Mouse (Mus musculus) R1 (cell line): Measurements from ENCODE around the gene Cyp2s1.

ENCODE experiments used
- DNase-seq: peaks from one replicate; pipeline ENCODE4 v3.0.0-alpha.2; 2018; ENCODE audit warnings: low read depth, low spot score

Cyp2s1 gene

GRCm38 (mm10) chr7:25781937-25782610 is 34.6 kb downstream of the Cyp2s1 start:
- DNase-seq = peak; percentile 59

GRCm38 (mm10) chr7:25781321-25781936 is 35.3 kb downstream of the Cyp2s1 start:
- peak; percentile 30 for DNase-seq

DNA sequence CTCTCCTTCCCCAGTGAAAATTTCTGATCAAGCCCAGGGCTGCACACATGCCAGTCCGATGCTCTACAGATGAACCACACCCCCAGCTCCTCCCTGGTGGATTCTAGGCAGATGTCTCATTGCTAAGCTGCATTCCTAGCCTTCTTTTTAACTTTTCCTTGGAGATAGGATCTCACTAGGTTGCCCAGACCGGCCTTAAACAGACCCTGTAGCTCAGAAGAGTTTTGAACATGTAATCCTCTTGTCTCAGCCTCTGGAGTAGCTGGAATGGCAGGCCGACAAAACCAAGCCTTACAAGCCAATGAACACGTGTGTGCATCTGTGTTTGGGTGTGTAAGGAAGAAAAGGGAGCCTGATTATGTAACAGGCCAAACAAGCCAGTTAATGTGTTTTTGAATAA is 36.0 kb downstream of the Cyp2s1 start:
- no peak for DNase-seq

GRCm38 (mm10) chr7:25780021-25780420 is 36.7 kb downstream of the Cyp2s1 start:
- DNase-seq = no peak

- no peak for DNase-seq
Measured at GRCm38 (mm10) chr7:25768229-25768628, 48.5 kb downstream of the Cyp2s1 start.

DNA sequence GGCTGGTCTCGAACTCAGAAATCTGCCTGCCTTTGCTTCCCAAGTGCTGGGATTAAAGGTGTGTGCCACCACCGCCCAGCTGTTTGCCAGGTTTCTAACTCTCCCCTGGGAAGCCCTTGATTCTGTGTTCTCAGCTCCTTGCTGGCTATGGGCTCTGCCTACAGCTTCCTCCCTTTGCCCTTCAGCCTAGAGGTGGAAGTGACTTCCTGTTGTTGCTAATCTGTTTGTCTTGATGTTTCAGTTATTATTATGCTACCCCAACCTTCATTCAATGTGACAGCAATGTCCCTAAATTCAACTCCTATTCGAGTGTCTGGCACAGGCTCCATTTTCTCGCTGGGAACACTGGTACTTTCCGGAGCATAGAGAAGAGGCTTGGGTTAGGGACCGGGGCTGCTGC is 50.6 kb downstream of the Cyp2s1 start:
- no peak for DNase-seq

GRCm38 (mm10) chr7:25764221-25764620 is 52.5 kb downstream of the Cyp2s1 start:
- DNase-seq = no peak

- no peak for DNase-seq
Measured at GRCm38 (mm10) chr7:25763678-25764077, 53.0 kb downstream of the Cyp2s1 start.

GRCm38 (mm10) chr7:25761354-25761753 is 55.4 kb downstream of the Cyp2s1 start:
- DNase-seq = no peak

DNA sequence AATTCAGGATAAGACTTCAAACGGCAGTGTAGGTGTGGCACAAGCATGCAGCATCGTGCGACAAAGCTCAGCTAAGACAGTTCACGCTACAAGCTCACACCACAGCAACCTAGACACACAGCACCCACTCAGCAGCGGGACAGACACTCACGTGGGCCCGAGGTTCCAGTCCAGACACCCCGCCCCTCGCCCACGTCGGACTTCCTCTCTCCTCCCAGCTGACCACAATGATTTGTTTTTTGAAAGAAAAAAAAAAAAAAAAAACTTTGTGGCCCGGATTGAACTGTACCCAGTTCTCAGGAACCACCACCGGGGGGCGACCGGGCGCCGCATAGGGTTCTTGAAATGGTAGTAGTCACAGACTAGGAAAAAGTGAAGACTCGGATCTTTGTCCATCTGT is 60.7 kb downstream of the Cyp2s1 start:
- peak; percentile 89 for DNase-seq

DNA sequence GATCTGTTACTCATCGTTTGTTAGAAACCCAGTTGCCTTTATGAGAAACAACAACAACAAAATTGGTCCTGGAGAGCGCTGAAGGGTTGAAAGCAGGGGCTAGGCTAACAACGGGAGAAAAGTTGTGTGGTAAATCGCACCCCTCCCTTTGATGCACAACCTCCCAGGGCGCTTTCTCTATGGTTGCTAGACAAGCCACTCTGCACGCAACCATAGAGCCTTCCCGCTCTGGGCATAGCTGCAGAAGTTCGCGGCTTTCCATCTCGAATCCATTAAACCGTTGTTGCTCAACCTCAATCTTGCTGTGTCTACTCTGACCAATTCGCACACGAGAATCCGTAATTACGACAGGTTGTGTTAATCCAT is 61.3 kb downstream of the Cyp2s1 start:
- no peak for DNase-seq

GRCm38 (mm10) chr7:25754738-25755467 is 61.8 kb downstream of the Cyp2s1 start, which contains the start of gene Hnrnpul1:
TSS of gene Hnrnpul1 (minus strand) at chr7:25754757.
- DNase-seq = peak; percentile 100

- DNase-seq = no peak
Measured at GRCm38 (mm10) chr7:25754439-25754737, 62.3 kb downstream of the Cyp2s1 start.

DNA sequence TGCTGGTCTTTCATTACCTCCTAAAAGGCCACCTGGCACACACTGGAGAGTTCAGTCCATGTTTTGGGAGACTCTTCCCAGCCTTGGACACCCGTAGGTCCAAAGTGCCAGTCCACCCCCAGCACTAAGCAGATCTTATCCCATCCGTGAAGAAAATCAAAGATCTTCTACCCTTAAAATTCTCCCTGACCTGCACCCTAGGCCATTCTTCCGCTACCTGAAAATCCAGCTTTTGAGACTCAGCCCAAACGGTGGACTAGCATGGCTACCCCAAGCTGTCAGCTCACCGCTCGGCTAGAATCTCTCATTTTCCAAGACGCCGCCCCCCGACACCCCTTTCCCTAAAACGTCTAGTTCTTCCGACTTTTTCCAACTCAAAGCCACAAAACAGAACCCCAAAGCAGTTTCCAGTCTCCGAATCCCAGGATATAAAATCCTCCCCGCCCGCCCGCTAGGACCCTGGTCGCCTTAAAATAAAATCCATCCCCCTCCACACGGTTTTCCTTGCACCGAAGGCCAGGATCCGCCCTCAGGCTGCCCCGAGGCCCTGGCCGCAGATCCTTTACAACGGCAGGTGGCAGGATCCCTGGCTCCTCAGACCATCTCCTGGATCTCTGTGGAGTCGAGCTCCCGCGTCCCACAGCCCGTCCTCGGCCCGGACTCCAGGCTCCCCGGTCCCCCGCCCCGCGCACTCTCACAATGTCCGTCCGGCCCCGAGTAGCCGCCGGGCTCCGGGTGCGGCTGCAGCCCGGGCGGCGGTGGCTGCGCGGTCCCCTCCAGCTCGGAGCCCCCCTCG is 62.9 kb downstream of the Cyp2s1 start:
- DNase-seq = peak; percentile 31

DNA sequence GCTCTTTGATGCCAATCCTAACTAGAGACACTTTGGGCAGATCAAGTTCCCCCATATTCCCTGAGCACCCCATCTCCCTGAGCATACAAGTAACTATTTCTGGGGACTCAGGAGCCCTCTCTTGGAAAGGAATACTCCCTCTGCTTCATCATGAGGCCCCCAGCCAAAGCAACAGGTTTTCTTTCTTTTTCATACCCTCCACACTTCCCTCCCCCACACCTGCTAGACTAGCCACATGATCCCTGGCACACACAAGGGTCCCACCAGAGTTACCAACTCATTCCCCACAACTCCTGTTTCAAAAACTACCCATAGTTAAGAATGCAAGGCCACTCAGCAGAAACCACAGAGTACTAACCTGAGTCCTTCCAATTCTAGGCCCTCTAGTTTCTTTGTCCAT is 63.6 kb downstream of the Cyp2s1 start:
- DNase-seq = no peak
